Mouse (Mus musculus) stomach, embryonic 14.5 days (tissue): ENCODE results near the gene Ins2. TPM values are rescaled to one million over a fixed set of nuclear protein-coding genes. Genes with fewer than 3 reads are reported as not detected.

ENCODE experiments used
- ATAC-seq: fragments of 200-750 bp; cut with Nextera tagmentation; 2 replicates; pipeline ENCODE4 v1.8.0; 2017; ENCODE audit warnings: low read depth, moderate TSS enrichment; ENCODE audit not compliant: insufficient number of reproducible peaks, insufficient read depth, low FRiP score
- H3K27ac ChIP-seq: fragments of 300-500 bp; sonication (generic); 2 replicates; pipeline ENCODE4 v1.5.1; 2014; ENCODE audit warnings: mild to moderate bottlenecking, low read length, moderate library complexity, mixed read lengths
- H3K27me3 ChIP-seq: fragments of 300-500 bp; sonication (generic); 2 replicates; pipeline ENCODE4 v1.6.1; 2014; ENCODE audit warnings: low read length, control low read depth, mixed read lengths; ENCODE audit not compliant: control insufficient read depth, insufficient read depth
- H3K36me3 ChIP-seq: fragments of 300-500 bp; sonication (generic); 2 replicates; pipeline ENCODE4 v1.6.1; 2014; ENCODE audit warnings: mild to moderate bottlenecking, control low read depth, low read length, moderate library complexity, mixed read lengths; ENCODE audit not compliant: control insufficient read depth, insufficient read depth
- H3K4me1 ChIP-seq: fragments of 300-500 bp; sonication (generic); 2 replicates; pipeline ENCODE4 v1.6.1; 2014; ENCODE audit warnings: low read length, control low read depth, mixed read lengths; ENCODE audit not compliant: control insufficient read depth, insufficient read depth
- H3K4me2 ChIP-seq: fragments of 300-500 bp; sonication (generic); replicated peaks from 2 replicates; pipeline ENCODE4 v1.6.1; 2014; ENCODE audit warnings: low read depth, low read length, control low read depth
- H3K4me3 ChIP-seq: fragments of 300-500 bp; sonication (generic); 2 replicates; pipeline ENCODE4 v1.5.1; 2014; ENCODE audit warnings: low read depth, low read length, control low read depth
- H3K9ac ChIP-seq: fragments of 300-500 bp; sonication (generic); replicated peaks from 2 replicates; pipeline ENCODE4 v1.6.1; 2014; ENCODE audit warnings: low read depth, mild to moderate bottlenecking, control low read depth, low read length, moderate library complexity, mixed read lengths
- H3K9me3 ChIP-seq: fragments of 300-500 bp; sonication (generic); 2 replicates; pipeline ENCODE4 v1.6.1; 2016; ENCODE audit warnings: low read depth, low read length, control low read depth; ENCODE audit not compliant: control insufficient read depth
- WGBS: fragments of 180-500 bp; shearing (Covaris S2); extraction: QIAGEN DNeasy Blood & Tissue Kit; methylation state at CpG from one replicate; pipeline ENCODE4 v1.1.7; 2014; 5-methylcytosine and 5-hydroxymethylcytosine counted together
- polyA plus RNA-seq: library from polyadenylated mRNA; unstranded; fragments of >200 nt; fragmentation: Nextera tagmentation; extraction: Ambion mirVana; gene quantifications from 2 replicates; pipeline ENCODE4 v1.2.1, GENCODE M21; 2014

Ins2 gene
- 10.7 TPM in 1 of 2 replicates, not detected in the other for polyA plus RNA-seq

- H3K4me1 ChIP-seq: no peaks in the 10 kb centered on the region
- H3K4me2 ChIP-seq: no peak within 1 kb of the TSS
- no peak for ATAC-seq
- H3K4me3 ChIP-seq: no peak within 1 kb of the TSS
- H3K27ac ChIP-seq: no peak within 1 kb of the TSS
- no peak within 1 kb of the TSS for H3K9ac ChIP-seq
- H3K36me3 ChIP-seq: no peaks in the 10 kb centered on the region
- no peaks in the 10 kb centered on the region for H3K9me3 ChIP-seq
- no peaks in the 10 kb centered on the region for H3K27me3 ChIP-seq
- 58% methylated on average over 1 of the region's 1 CpGs for WGBS
These were observed at the start of gene Ins2 for GRCm38 (mm10) chr7:142743281-142743680. Gene Ins2 (minus strand): TSS chr7:142743381.

GRCm38 (mm10) chr7:142792650-142793275 lies 49.6 kb upstream of the Ins2 start:
- H3K4me3 ChIP-seq: no peak overlapping the region

DNA sequence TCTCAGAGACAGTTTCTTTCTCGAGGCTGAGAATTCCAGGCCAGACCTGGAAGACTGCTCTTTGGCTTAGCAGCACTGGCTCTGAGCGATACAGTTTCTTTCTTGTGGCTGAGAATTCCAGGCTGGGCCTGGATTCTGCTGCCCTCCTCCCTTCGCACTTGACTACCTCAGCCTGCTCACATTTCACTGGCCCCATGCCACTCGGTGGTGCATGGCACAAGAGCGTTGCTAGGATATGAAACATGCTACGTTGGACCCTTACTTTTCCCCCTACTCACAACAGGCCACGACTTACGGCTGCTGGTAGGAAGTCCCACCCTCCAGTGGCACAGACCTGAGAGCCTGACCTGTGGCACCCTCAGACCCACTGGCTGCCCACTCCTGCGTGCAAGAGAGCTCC lies 46.5 kb upstream of the Ins2 start:
- no peaks in the 10 kb centered on the region for H3K27me3 ChIP-seq
- H3K9me3 ChIP-seq: no peaks in the 10 kb centered on the region
- no peak overlapping the region for H3K9ac ChIP-seq
- no peak overlapping the region for H3K27ac ChIP-seq
- H3K4me1 ChIP-seq: no peaks in the 10 kb centered on the region
- 79% methylated on average over 9 of the region's 9 CpGs for WGBS
- H3K4me2 ChIP-seq: no peak overlapping the region
- no peak for ATAC-seq
- no peaks in the 10 kb centered on the region for H3K36me3 ChIP-seq
- no peak overlapping the region for H3K4me3 ChIP-seq

More at GRCm38 (mm10) chr7:142792650-142793275, 49.6 kb upstream of the Ins2 start:
- no peaks in the 10 kb centered on the region for H3K9me3 ChIP-seq
- no peaks in the 10 kb centered on the region for H3K27me3 ChIP-seq
- WGBS: 71% methylated on average over 1 of the region's 1 CpGs
- ATAC-seq: no peak
- H3K4me1 ChIP-seq: no peaks in the 10 kb centered on the region
- H3K27ac ChIP-seq: no peak overlapping the region
- H3K36me3 ChIP-seq: no peaks in the 10 kb centered on the region
- no peak overlapping the region for H3K9ac ChIP-seq
- H3K4me2 ChIP-seq: no peak overlapping the region

- H3K9ac ChIP-seq: no peak overlapping the region
- no peak for ATAC-seq
- 9% methylated on average over 3 of the region's 3 CpGs for WGBS
- no peaks in the 10 kb centered on the region for H3K36me3 ChIP-seq
- no peaks in the 10 kb centered on the region for H3K27me3 ChIP-seq
- H3K27ac ChIP-seq: no peak overlapping the region
- H3K9me3 ChIP-seq: no peaks in the 10 kb centered on the region
- H3K4me1 ChIP-seq: no peaks in the 10 kb centered on the region
- no peak overlapping the region for H3K4me3 ChIP-seq
- no peak overlapping the region for H3K4me2 ChIP-seq
These were observed 5.4 kb downstream of the Ins2 start for GRCm38 (mm10) chr7:142737772-142738171.

- Histone ChIP-seq H3K4me1 (no peaks in the 10 kb centered on the region), H3K36me3 (no peaks in the 10 kb centered on the region), H3K27ac (no peak overlapping the region), H3K4me3 (no peak overlapping the region), H3K9ac (no peak overlapping the region), H3K27me3 (no peaks in the 10 kb centered on the region), H3K4me2 (no peak overlapping the region), H3K9me3 (no peaks in the 10 kb centered on the region)
- no peak for ATAC-seq
- 65% methylated on average over 1 of the region's 1 CpGs for WGBS
These were observed 6.2 kb downstream of the Ins2 start for GRCm38 (mm10) chr7:142736943-142737490.

DNA sequence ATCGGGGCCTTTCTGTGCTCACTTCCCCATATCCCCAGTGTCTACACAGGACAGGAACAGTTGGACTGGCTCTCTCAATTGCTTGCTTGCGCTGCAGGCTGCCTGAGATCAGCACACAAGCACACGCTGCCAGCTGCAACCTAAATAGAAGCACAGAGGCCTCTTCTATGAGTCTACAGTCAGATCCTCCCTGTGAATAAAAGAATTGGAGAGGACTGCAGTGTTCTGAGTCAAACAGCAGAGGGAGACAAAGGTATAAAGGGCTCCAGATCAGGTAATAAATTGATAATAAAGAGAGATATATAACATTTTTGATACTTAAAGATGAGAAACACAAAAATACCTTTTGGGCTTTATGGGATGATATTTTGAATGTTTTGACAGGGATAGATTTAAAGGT lies 17.2 kb downstream of the Ins2 start:
- ATAC-seq: no peak
- no peaks in the 10 kb centered on the region for H3K36me3 ChIP-seq
- no peaks in the 10 kb centered on the region for H3K9me3 ChIP-seq
- no peak overlapping the region for H3K9ac ChIP-seq
- 67% methylated on average over 3 of the region's 3 CpGs for WGBS
- no peak overlapping the region for H3K4me2 ChIP-seq
- no peak overlapping the region for H3K27ac ChIP-seq
- H3K4me3 ChIP-seq: no peak overlapping the region
- H3K27me3 ChIP-seq: no peaks in the 10 kb centered on the region
- H3K4me1 ChIP-seq: no peaks in the 10 kb centered on the region

- no peaks in the 10 kb centered on the region for H3K9me3 ChIP-seq
- no peak overlapping the region for H3K9ac ChIP-seq
- 2% methylated on average over 2 of the region's 2 CpGs for WGBS
- no peaks in the 10 kb centered on the region for H3K36me3 ChIP-seq
- no peaks in the 10 kb centered on the region for H3K4me1 ChIP-seq
- H3K27ac ChIP-seq: no peak overlapping the region
- no peak for ATAC-seq
- H3K4me2 ChIP-seq: no peak overlapping the region
- no peak overlapping the region for H3K4me3 ChIP-seq
- no peaks in the 10 kb centered on the region for H3K27me3 ChIP-seq
These were observed 22.5 kb downstream of the Ins2 start for GRCm38 (mm10) chr7:142720725-142721124.

DNA sequence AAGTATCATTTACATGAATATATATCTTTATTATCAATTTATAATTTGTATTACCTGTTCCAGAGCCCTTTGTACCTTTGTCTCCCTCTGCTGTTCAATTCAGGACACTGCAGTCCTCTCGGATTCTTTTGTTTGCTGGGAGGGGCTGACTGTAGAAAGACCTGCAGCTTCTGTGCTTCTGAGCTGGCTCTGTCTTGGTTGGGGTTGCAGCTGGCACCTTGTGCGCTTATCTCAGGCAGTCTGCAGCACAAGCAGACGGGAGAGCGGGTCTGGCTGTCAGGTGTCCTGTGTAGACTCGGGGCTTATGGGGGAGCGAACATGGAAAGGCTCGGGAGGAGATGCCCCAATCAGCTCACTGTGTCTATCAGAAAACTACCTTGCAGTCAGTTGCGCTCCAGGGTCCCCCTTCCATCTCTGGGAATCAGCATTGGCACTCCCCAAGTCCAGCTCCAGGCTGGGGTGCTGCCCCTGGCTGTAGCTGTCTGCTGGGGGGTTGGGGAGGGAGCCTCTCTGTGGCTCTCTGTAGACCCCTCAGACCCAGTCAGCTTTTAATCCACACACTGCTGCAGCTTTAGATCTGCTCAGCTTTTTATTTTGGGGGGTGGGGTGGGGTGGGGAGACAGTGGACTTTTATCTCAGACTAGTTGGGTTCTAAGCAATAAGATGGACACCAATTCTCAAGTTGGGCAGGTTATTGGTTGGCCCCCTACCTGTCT lies 28.2 kb downstream of the Ins2 start:
- H3K9ac ChIP-seq: no peak overlapping the region

More for the DNA sequence above, 28.2 kb downstream of the Ins2 start:
- Histone ChIP-seq H3K27ac (no peak overlapping the region), H3K4me3 (no peak overlapping the region), H3K27me3 (no peaks in the 10 kb centered on the region), H3K4me1 (no peaks in the 10 kb centered on the region), H3K4me2 (peak overlapping the region; percentile 39), H3K36me3 (no peaks in the 10 kb centered on the region), H3K9me3 (no peaks in the 10 kb centered on the region)
- no peak for ATAC-seq
- 14% methylated on average over 8 of the region's 8 CpGs for WGBS
